Mouse (Mus musculus) heart, postnatal 4 days (tissue): Measurements from ENCODE around the gene Elf2. TPM values are rescaled to one million over a fixed set of nuclear protein-coding genes. Genes with fewer than 3 reads are reported as not detected.

Experiments used
- DNase-seq: peaks from one replicate; pipeline ENCODE4 v3.0.0; 2021
- total RNA-seq, 2 experiments: library from RNA; stranded (reverse); gene quantifications; 2 replicates each; pipeline ENCODE4 v1.2.3; 2021

Elf2 gene
- total RNA-seq = 10 to 100 TPM; 89.9 to 99.9 TPM

DNA sequence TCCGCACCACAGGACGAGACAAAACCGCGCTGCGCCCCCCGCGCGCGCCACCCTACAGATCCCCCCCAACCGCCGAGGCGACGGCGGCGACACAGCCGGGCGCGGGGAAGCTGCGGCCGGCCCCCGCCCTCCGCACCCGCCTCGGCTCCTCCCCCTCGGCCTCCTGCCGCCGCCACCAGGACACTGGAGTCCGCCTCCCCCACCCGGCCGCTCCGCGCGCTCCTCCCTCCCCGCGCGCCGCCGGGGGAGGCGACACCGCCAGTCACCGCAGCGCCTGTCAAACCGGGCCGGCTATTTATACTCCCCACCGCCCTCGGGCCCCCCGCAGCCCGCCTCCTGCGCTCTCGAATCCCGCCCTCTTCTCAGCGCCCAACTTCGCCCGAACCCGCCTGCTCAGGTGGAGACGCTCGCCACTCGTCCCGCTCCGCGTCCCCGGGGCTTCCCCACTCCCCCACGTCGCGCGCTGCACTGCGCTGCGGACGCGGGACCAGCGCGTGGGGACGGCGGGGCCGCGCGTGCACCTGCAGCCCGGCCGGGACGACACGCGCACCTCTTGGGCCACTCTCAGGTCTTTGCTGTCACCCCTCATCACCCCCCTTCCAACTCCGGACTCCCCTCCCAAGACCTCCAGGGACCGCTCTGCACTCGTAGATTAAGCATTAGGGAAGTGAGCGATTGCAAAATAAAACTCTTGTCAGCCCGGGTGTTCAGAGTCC lies at the start of gene Elf2:
Elf2 (minus strand) TSS at position 112 of the 716 bp plus-strand sequence.
- DNase-seq = peak; percentile 92

- DNase-seq = no peak
These were observed 48.4 kb upstream of the Elf2 start for GRCm38 (mm10) chr3:51388904-51389303.

DNA sequence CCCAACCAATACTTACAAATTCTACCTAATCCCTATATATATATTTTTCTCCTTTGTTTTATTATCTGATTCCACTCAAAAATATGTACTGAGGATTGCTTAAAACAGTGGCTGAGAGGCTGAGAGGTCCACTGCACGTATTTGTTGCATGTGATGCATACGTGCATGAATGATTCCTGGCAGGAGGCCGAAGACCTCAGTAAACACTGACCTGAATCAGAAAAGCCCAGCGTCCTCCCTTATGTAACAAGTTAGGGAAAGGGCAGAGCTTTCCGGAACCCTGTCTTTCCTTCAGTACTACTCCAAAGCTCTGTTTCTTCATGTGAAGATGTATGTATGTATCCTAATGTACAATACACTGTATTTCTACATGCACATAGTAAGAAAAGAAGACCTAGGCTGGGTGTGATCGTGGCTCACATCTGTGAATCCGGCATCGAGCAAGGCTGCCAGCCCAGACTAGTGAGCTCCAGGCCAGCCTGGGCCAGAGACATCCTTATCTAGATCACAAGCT lies 47.5 kb upstream of the Elf2 start:
- DNase-seq = no peak

GRCm38 (mm10) chr3:51387134-51387451 lies 46.6 kb upstream of the Elf2 start:
- DNase-seq = no peak

GRCm38 (mm10) chr3:51386441-51387133 lies 46.1 kb upstream of the Elf2 start:
- peak; percentile 43 for DNase-seq

- DNase-seq = no peak
These were observed 42.9 kb upstream of the Elf2 start for GRCm38 (mm10) chr3:51383409-51383808.

DNA sequence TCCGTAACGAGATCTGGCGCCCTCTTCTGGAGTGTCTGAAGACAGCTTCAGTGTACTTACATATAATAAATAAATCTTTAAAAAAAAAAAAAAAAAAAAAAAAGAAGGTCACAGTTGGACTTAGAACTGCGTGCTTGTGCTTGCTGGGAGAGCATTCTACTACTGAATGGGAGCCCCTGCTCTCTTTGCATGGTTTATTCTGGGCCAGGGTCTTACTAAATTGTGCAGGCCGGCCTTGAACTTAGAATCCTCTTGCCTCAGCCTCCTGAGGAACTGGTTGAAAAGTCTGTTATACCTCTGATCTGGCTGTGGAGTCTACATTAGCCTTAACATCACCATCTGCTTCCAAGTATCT lies 40.2 kb upstream of the Elf2 start:
- no peak for DNase-seq

DNA sequence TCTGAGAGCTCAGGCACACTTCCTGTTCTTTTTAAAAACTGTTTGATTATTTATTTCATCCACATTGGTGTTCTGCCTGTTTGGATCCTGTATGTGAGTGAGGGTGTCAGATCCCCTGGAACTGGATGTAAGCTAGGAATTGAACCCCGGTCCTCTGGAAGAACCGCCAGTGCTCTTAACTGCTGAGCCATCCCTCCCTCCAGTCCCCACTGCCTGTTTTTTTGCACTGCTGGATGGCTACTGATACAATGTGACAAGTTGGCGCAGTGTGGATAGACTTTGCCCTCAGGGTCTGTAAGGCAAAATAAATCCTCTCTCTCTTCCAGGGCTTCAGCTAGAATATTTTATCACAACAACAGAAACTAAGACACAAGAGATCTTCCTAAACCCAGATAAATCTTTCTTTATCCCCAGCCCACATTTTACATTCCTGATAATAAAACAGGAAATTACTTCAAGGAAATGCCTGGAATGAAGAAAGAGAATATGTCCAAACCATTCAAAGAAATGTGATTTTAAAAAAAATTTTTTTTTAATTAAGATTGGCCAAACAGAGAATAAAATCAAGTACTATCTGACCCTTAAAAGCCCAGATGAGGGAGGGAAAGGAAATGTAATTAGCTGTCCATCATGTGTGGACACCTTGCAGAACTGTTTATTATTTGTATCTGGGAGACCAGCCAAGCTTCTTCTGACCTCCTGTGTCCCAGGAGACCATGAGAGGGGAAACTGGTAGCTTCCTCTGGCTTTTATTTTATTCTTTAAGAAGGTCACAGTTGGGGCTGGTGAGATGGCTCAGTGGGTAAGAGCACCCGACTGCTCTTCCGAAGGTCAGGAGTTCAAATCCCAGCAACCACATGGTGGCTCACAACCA lies 39.6 kb upstream of the Elf2 start:
- no peak for DNase-seq

- no peak for DNase-seq
These were observed 38.1 kb upstream of the Elf2 start for GRCm38 (mm10) chr3:51378665-51378946.

DNA sequence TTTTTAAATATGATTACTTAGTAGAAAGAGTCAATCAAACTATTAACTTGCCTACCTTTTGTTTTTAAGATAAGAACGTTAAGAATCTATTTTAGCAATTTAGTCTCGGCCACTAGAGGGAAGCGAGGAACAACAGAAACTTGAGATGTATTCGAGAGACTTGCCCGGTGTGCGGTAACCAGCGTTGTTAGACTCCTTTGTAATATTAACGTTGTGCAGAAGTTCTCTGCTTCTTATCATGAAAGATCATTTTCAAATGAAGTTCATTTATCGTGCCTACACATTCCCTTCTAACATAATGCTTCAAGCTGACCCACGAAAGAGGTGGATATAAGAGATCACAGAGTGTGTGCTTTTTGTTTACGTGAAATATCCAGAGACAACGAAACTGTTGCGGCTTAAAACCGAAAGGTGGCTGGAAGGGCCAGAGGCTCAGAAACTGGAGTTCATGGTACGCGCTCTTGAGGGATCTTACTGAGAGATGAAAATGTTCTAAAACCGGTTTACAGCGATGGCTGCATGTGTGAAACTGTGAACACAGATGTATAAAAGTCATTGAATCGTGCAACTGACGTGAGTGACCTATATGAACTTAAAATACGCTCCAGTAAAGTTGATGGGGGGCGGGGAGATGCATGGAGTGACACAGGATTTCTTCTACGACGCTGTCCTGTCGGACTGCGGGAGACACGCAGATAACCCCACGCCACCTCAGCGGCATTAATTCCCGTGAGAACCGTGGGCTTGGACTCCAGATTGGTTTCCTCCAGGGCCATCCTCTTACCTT lies 37.6 kb upstream of the Elf2 start:
- no peak for DNase-seq

DNA sequence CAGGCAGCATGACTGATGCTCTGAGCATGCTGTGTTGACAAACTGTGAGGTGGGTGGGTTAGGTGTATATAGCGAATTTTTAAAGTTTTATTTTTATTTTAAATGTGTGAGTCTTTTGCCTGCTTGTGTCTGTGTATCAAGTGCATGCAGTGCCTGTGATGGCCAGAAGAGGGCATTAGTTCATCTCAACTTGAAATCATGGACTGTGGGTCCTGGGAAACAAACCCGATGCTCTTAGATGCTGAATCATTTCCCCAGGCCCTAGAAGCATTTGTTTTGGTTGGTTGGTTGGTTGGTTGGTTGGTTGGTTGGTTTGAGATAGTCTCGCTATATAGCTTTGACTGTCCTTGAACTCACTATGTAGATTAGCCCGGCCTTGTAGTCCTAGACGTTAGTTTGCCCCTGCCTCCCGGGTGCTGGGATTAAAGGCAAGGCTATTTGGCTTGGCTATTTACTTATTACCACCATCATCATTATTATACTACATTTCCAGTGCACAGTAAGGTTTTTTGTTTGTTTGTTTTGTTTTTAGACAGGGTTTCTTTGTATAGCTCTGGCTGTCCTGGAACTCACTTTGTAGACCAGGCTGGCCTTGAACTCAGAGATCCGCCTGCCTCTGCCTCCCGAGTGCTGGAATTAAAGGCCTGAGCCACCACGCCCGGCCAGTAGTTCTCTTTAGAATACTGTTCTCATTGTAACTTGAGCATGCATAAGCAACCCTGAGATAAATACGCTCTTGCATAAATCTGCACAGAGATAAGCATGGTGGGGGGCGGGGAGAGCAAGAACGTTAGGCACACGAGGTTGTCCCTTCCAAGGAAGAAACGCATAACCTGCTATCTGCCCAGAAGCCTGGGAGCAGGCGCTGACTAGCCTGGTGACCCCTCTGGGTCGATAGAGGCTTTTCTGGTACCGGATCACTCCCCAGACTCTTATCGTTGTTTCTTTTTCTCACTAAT lies 35.1 kb upstream of the Elf2 start:
- DNase-seq = peak; percentile 70

DNA sequence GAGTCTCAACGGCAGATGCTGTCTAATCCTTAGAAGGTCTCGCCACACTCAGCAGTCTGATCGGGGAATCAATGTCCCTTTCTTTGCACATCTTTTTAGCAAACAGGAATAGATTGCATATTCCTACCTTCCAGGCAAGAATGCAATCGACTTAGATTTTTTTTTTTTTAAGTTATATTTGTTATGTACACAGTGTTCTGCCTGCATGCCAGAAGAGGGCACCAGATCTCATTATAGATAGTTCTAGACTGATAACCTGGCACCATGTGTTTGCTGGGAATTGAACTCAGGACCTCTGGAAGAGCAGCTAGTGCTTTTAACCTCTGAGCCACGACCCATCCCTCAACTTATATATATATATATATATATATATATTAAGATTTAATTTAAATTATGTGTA lies 33.1 kb upstream of the Elf2 start:
- no peak for DNase-seq

DNA sequence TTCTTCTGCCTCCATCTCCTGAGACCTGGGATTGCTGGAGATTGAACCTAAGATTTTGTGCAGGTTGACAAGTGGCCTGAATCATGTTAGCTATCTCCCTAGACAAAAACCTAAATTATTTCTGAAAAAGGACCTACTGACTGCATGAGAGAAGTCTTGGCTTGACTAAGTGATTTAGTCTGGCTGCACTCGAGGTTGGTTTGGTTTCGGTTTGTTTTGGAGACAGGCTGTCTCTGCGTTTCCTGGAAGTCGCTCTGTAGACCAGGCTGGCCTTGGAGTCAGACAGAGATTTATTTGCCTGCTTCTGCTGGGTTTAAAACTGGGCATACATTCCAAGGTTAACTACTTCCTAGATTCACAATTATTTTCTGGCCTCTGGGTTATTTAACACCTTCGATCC lies 32.4 kb upstream of the Elf2 start:
- DNase-seq = no peak

- no peak for DNase-seq
These were observed 31.4 kb upstream of the Elf2 start for GRCm38 (mm10) chr3:51371826-51372225.

- DNase-seq = no peak
These were observed 27.5 kb upstream of the Elf2 start for GRCm38 (mm10) chr3:51368011-51368410.

GRCm38 (mm10) chr3:51366926-51367325 lies 26.5 kb upstream of the Elf2 start:
- no peak for DNase-seq

DNA sequence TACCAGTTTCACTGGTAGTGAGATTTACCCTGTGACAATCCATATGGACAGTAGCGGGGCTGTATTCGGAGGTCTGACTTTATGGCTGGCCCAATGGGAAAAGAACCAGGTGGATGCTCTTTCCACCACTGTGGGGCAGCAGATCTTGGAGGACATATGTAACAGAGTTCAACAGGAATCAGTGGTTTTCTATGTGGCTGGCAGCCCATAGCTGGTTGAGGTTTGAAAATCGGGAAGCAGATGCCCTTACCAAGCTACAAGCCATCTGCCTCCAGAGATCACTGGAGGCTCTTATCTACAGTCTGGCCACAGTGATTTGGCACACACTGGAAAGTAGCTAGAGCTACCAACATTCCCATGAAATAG lies 25.0 kb upstream of the Elf2 start:
- DNase-seq = no peak

DNA sequence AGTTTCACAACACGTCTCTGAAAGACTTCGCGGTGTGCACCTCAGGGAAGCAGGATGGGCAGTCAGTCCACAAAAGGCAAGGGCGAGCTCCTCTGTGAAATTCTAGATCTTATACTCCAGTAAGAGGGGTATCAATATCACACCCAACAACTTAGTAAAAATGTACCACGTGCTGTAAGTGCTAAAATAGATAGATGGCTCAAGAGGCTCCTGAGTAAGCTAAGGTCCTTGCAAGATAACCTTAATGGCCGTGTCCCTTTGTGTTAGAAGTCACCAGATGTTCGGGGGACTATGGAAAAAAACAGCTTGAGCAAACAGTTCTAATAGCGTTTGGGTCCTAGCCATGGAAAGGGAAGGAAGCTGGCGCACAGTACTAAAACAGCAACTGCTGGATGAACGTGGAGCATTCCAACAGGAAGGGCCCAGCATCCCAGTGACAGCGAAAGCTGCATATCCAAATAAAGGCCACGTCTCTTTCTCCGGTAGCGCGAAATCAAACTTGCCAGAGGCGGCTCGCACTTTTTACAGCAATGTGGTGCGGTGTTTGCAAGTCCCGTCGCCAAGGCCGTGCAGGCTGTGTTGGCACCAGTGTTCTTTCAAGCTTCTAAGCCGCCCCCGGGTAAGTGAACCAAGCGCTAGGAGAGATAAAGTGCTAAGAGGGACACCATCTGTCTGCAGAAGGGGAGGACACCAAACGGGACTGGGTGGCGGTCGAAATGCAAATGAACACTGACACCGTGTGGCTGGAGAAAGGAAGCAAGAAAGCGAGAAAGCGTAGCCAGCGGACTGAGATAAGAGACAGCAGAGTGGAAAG lies 24.4 kb upstream of the Elf2 start:
- DNase-seq = peak; percentile 82

DNA sequence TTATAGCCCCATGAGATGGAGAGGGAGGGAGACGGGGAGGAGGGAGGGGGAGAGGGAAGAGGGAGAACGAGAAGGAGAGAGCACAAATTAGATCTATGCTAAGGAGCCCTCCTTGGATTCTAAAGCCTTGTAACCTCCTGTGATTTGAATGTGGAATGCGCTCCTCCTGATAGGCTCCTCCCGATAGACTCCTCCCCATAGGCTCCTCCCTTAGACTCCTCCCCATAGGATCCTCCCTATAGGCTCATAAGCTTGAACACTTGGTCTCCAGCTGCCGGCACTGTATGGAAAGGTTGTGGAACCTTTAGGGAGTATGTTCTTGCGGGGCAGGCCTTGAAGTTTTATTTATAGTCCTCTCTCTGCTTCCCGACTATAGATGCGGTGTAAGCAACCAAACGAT lies 20.6 kb upstream of the Elf2 start:
- no peak for DNase-seq

DNA sequence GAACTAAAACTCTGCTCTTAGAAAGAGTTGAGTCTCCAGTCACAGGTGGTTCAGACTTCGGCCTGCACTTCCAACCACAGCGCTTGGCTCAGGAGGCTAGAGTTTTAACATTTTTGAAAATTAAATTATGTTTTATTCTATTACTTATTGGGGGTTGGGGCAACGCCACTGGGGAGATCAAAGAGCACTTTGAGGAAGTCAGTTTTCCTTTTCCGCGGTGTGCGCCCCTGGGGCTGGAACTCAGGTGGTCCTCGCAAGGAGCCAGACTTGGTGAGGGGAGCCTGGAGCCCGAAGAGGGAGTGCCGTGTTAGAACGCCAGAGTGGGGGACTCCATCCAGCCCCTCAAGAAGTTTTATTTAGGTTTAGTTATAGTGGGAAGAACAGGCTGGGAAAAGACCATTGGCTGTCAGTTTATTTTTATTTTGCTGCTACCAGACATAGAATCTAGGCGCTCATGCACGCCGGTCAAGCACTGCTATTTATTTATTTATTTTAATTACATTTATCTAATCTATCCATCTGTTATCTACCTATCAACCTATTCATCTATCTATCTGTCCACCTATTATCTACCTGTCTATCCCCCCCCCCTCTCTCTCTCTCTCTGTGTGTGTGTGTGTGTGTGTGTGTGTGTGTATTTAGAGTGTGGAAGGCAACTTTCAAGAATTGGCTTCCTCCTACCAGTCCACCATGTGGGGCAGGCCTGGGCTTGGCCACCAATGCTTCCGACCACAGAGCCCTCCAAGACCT lies 19.3 kb upstream of the Elf2 start:
- no peak for DNase-seq
